Comparison of ENCODE assay signal across 33 mouse cellular contexts in the genomic region with DNA sequence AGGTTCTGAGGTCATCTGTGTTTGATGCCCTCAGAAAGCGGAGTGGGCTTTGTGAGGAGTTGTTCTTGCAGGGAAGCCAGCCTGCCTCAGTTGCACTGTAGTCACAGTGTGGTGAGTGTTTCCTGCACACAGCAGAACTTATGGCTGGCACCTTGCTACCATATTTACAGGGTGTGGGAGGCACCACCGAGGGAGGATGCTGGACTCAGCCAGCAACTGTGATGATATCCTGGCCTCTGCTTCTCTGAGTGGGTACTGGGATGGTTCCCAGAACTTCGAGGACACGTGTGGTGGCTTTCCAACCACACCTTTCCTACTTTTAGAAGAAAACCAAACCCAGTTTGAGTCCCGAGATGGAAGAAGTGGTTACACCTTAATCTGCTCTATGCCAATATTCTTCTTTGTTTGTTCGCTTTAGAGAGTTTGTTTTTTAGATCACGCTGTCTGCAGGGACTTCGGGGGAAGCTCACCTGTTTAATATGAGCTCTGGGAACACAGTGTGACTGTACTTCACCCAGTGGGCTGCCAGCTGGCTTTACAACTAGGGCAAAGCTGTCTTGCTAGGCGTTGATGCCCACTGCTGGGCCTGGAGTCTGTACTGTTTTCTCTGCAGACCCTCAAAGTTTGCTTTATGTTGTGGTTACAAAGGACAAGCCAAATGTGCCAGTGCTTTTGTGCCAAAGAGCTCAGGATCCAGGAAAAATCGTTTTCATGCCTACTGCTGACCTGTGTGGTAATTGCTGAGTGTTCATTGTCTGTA. TPM values are rescaled to one million over a fixed set of nuclear protein-coding genes. Genes with fewer than 3 reads are reported as not detected.
DNase-seq lines count a peak whose midpoint lies in the region; ATAC-seq lines count a peak whose summit lies in the region.
"Had no signal": no experiment of that assay in that cellular context is flagged by ENCODE, and none has a peak within 500 bp of the region (broad histone marks: within the 10 kb centered on the region; RNA-seq: fewer than 3 reads in every experiment).

No protein-coding gene starts in this region.

- H3K4me1 ChIP-seq in forebrain, embryonic 11.5 days (replicated peaks; ENCODE audit: control insufficient read depth, insufficient read depth, low read length), result no peaks in the 10 kb centered on the region; the same call in 1 of the 2 replicates
- H3K4me1 ChIP-seq in forebrain, embryonic 10.5 days, result peaks cover 11% of the 10 kb centered on the region
- H3K4me1 ChIP-seq in midbrain, embryonic 14.5 days (ENCODE audit: control insufficient read depth, insufficient read depth, low read length), result peaks cover 18% of the 10 kb centered on the region
- peaks cover 4% of the 10 kb centered on the region; the same call in 1 of the 2 replicates for H3K4me1 ChIP-seq in midbrain, embryonic 11.5 days (ENCODE audit: control insufficient read depth, insufficient read depth, low read length)

- H3K27me3 ChIP-seq in forebrain, embryonic 11.5 days (ENCODE audit: control insufficient read depth, insufficient read depth, low read length), result no peaks in the 10 kb centered on the region
- H3K27me3 ChIP-seq in forebrain, embryonic 10.5 days (ENCODE audit: poor library complexity, severe bottlenecking), result no peaks in the 10 kb centered on the region
- no peaks in the 10 kb centered on the region for H3K27me3 ChIP-seq in midbrain, embryonic 14.5 days (ENCODE audit: control insufficient read depth, insufficient read depth, low read length)
- H3K27me3 ChIP-seq in midbrain, embryonic 11.5 days (ENCODE audit: control insufficient read depth, insufficient read depth, low read length), result no peaks in the 10 kb centered on the region
- H3K27me3 ChIP-seq: CH12.LX; embryonic facial prominence, embryonic 13.5 days; heart, embryonic 13.5 days; limb, embryonic 13.5 days; lung, embryonic 15.5 days; neural tube, embryonic 13.5 days had no signal

- WGBS in forebrain, embryonic 11.5 days, result 82% methylated on average over 10 of the region's 10 CpGs
- WGBS in forebrain, embryonic 10.5 days, result 88% methylated on average over 10 of the region's 10 CpGs
- WGBS in midbrain, embryonic 14.5 days, result 82% methylated on average over 10 of the region's 10 CpGs
- 83% methylated on average over 10 of the region's 10 CpGs for WGBS in midbrain, embryonic 11.5 days

- H3K9ac ChIP-seq in forebrain, embryonic 11.5 days (ENCODE audit: low read length), result no peak overlapping the region
- H3K9ac ChIP-seq in midbrain, embryonic 14.5 days (replicated peaks; ENCODE audit: low read length), result no peak overlapping the region
- H3K9ac ChIP-seq in midbrain, embryonic 11.5 days (ENCODE audit: low read length), result no peak overlapping the region
- H3K9ac ChIP-seq: embryonic facial prominence, embryonic 13.5 days; heart, embryonic 13.5 days; limb, embryonic 13.5 days; lung, embryonic 15.5 days; midbrain, embryonic 12.5 days; neural tube, embryonic 13.5 days had no signal

- DNase-seq in forebrain, embryonic 11.5 days (ENCODE audit: low spot score), result peak; percentile 39
- no peak for DNase-seq in forebrain, embryonic 10.5 days (ENCODE audit: extremely low spot score, low spot score)
- peak; percentile 2 for DNase-seq in heart, adult 11 months
- no peak for DNase-seq in heart, adult 9 months (ENCODE audit: low spot score in 2 of 2)
- DNase-seq in midbrain, embryonic 14.5 days, result peak; percentile 18
- DNase-seq in midbrain, embryonic 11.5 days (ENCODE audit: low spot score, missing footprints), result no peak
- no peak for DNase-seq in urinary bladder, postnatal 36 days (ENCODE audit: low spot score in 2 of 2)
- no peak for DNase-seq in heart, postnatal 25 days (ENCODE audit: low spot score)
- DNase-seq: adrenal gland, postnatal 10 days; cerebellum, adult 11-12 months; cerebellum, adult 9-11 months; gastrocnemius, postnatal 36 days; heart, adult 2 months; heart, postnatal 10 days; kidney, adult 8-10 months; kidney, postnatal 4 days; right cerebral cortex, postnatal 4 days; thymus, adult 18-20 months; thymus, postnatal 25 days had no signal

- H3K27ac ChIP-seq in forebrain, embryonic 11.5 days (ENCODE audit: low read depth, low read length), result no peak overlapping the region
- H3K27ac ChIP-seq in forebrain, embryonic 10.5 days, result no peak overlapping the region
- H3K27ac ChIP-seq in midbrain, embryonic 14.5 days (replicated peaks; ENCODE audit: low read depth, low read length), result peak overlapping the region; percentile 68
- H3K27ac ChIP-seq in midbrain, embryonic 11.5 days (ENCODE audit: low read depth, low read length), result no peak overlapping the region
- H3K27ac ChIP-seq: embryonic facial prominence, embryonic 13.5 days; heart, adult 2 months; heart, embryonic 13.5 days; kidney, postnatal 0 days; limb, embryonic 13.5 days; lung, embryonic 15.5 days; midbrain, embryonic 12.5 days; neural tube, embryonic 13.5 days; stomach, postnatal 0 days had no signal

- intact Hi-C loops in heart, postnatal 25 days (cut with DNase I), result no loop called here

- H3K36me3 ChIP-seq in forebrain, embryonic 11.5 days (ENCODE audit: control insufficient read depth, insufficient read depth, low read length), result no peaks in the 10 kb centered on the region
- H3K36me3 ChIP-seq in forebrain, embryonic 10.5 days (replicated peaks), result no peaks in the 10 kb centered on the region
- H3K36me3 ChIP-seq in midbrain, embryonic 14.5 days (ENCODE audit: control insufficient read depth, insufficient read depth, low read length), result no peaks in the 10 kb centered on the region
- H3K36me3 ChIP-seq in midbrain, embryonic 11.5 days (ENCODE audit: control insufficient read depth, insufficient read depth, low read length), result no peaks in the 10 kb centered on the region
- H3K36me3 ChIP-seq: embryonic facial prominence, embryonic 13.5 days; heart, embryonic 13.5 days; limb, embryonic 13.5 days; lung, embryonic 15.5 days; midbrain, embryonic 12.5 days; neural tube, embryonic 13.5 days had no signal

- ATAC-seq in forebrain, embryonic 11.5 days (replicated peaks; ENCODE audit: low FRiP score), result no peak
- no peak for ATAC-seq in midbrain, embryonic 14.5 days (ENCODE audit: low FRiP score, low TSS enrichment)
- no peak for ATAC-seq in midbrain, embryonic 11.5 days (ENCODE audit: low FRiP score)
- ATAC-seq: intestine, embryonic 16.5 days had no signal

- H3K4me2 ChIP-seq in forebrain, embryonic 11.5 days (ENCODE audit: low read depth, low read length, severe bottlenecking), result no peak overlapping the region
- no peak overlapping the region for H3K4me2 ChIP-seq in midbrain, embryonic 14.5 days (ENCODE audit: low read length)
- H3K4me2 ChIP-seq in midbrain, embryonic 11.5 days, result no peak overlapping the region
- H3K4me2 ChIP-seq: embryonic facial prominence, embryonic 13.5 days; heart, embryonic 13.5 days; limb, embryonic 13.5 days; liver, embryonic 11.5 days; lung, embryonic 15.5 days; midbrain, embryonic 12.5 days; neural tube, embryonic 13.5 days had no signal

- no peak overlapping the region for H3K4me3 ChIP-seq in forebrain, embryonic 11.5 days (ENCODE audit: low read depth, low read length)
- no peak overlapping the region for H3K4me3 ChIP-seq in forebrain, embryonic 10.5 days
- H3K4me3 ChIP-seq in midbrain, embryonic 14.5 days (replicated peaks; ENCODE audit: low read depth, low read length), result no peak overlapping the region
- H3K4me3 ChIP-seq in midbrain, embryonic 11.5 days (ENCODE audit: low read depth, low read length), result no peak overlapping the region
- H3K4me3 ChIP-seq: embryonic facial prominence, embryonic 13.5 days; heart, adult 2 months; heart, embryonic 13.5 days; limb, embryonic 13.5 days; lung, embryonic 15.5 days; midbrain, embryonic 12.5 days; myocyte; neural tube, embryonic 13.5 days had no signal

- H3K9me3 ChIP-seq in forebrain, embryonic 11.5 days (ENCODE audit: control insufficient read depth, low read length), result no peaks in the 10 kb centered on the region
- H3K9me3 ChIP-seq in forebrain, embryonic 10.5 days, result no peaks in the 10 kb centered on the region
- H3K9me3 ChIP-seq in midbrain, embryonic 14.5 days (ENCODE audit: control insufficient read depth, low read length), result no peaks in the 10 kb centered on the region
- no peaks in the 10 kb centered on the region for H3K9me3 ChIP-seq in midbrain, embryonic 11.5 days (ENCODE audit: control insufficient read depth, low read length)
- H3K9me3 ChIP-seq: embryonic facial prominence, embryonic 13.5 days; heart, embryonic 13.5 days; limb, embryonic 13.5 days; lung, embryonic 15.5 days; midbrain, embryonic 12.5 days; neural tube, embryonic 13.5 days had no signal

RNA-seq across cellular contexts. Expression of a gene that starts 18.5 kb away (rescaled TPM):
- 0.20 and 0.28 TPM in 2 replicates for polyA plus RNA-seq in forebrain, embryonic 11.5 days (2014; fragmentation: Nextera tagmentation; extraction: Ambion mirVana)
- 0.14 and 0.21 TPM in 2 replicates for polyA plus RNA-seq in forebrain, embryonic 10.5 days (2016; fragmentation: Nextera tagmentation; extraction: Ambion mirVana)
- polyA plus RNA-seq in midbrain, embryonic 14.5 days (2014; fragmentation: Nextera tagmentation; extraction: Ambion mirVana), result 3.4 and 4.3 TPM in 2 replicates
- polyA plus RNA-seq in midbrain, embryonic 11.5 days (2014; fragmentation: Nextera tagmentation; extraction: Ambion mirVana), result 0.18 and 0.28 TPM in 2 replicates
- under 1 TPM; 0.16 to 0.59 TPM for total RNA-seq in heart, postnatal 25 days (2021)
- total RNA-seq: megakaryocyte progenitor cell, adult 5-6 weeks had no signal
- polyA plus RNA-seq: C2C12, myocyte had no signal

Comparison
In these comparisons a context has a peak if more than half of its experiments do, and no peak if none do; other contexts are left out.
1. DNase-seq: peak in forebrain, embryonic 11.5 days (single experiment), heart, adult 11 months (single experiment) and midbrain, embryonic 14.5 days (single experiment); none in forebrain, embryonic 10.5 days (single experiment), heart, adult 9 months (0 of 2), midbrain, embryonic 11.5 days (single experiment), urinary bladder, postnatal 36 days (0 of 2) and heart, postnatal 25 days (single experiment).